Mouse (Mus musculus) lung, postnatal 14 days (tissue): ENCODE measurements around the gene Cox6b2.
A peak's percentile ranks its signal among the peaks of the same experiment; 100 is the strongest.
"Not testable (repeated sequence)": the region's sequence is repeated elsewhere in the genome, so short reads cannot be mapped to it uniquely, and the experiment has no call there.

ENCODE experiments used
- DNase-seq: peaks from one replicate; pipeline ENCODE4 v3.0.0; 2021

Gene Cox6b2

GRCm38 (mm10) chr7:4752821-4753570 is at the start of gene Cox6b2:
Gene Cox6b2, minus strand, starts transcription at chr7:4753094.
- DNase-seq, result peak; percentile 83

GRCm38 (mm10) chr7:4802247-4802646 is 49.4 kb upstream of the Cox6b2 start:
- DNase-seq, result no peak

- peak; percentile 26 for DNase-seq
Observed at GRCm38 (mm10) chr7:4795767-4796433, 43.0 kb upstream of the Cox6b2 start.

- no peak for DNase-seq
Observed at GRCm38 (mm10) chr7:4794631-4795168, 41.8 kb upstream of the Cox6b2 start.

- no peak for DNase-seq
Observed at GRCm38 (mm10) chr7:4793674-4794073, 40.8 kb upstream of the Cox6b2 start.

GRCm38 (mm10) chr7:4793248-4793647 is 40.4 kb upstream of the Cox6b2 start:
- not testable (repeated sequence) for DNase-seq

GRCm38 (mm10) chr7:4792278-4793212 is 39.7 kb upstream of the Cox6b2 start, which contains the start of gene Rpl28:
Gene Rpl28, plus strand, starts transcription at chr7:4792874.
- DNase-seq, result peak; percentile 95

GRCm38 (mm10) chr7:4789436-4789935 is 36.6 kb upstream of the Cox6b2 start, which contains the start of gene Tmem238:
Gene Tmem238, minus strand, starts transcription at chr7:4789656.
- DNase-seq, result peak; percentile 78

- DNase-seq, result peak; percentile 68
Observed at GRCm38 (mm10) chr7:4788499-4789435, 35.9 kb upstream of the Cox6b2 start.

GRCm38 (mm10) chr7:4783667-4784268 is 30.9 kb upstream of the Cox6b2 start:
- no peak for DNase-seq

GRCm38 (mm10) chr7:4782759-4783158 is 29.9 kb upstream of the Cox6b2 start, which contains the start of the genes Il11 and Tmem190:
Gene Il11, minus strand, starts transcription at chr7:4782859.
Gene Tmem190, plus strand, starts transcription at chr7:4782937.
- no peak for DNase-seq

GRCm38 (mm10) chr7:4782130-4782529 is 29.2 kb upstream of the Cox6b2 start:
- DNase-seq, result no peak

- DNase-seq, result no peak
Observed at GRCm38 (mm10) chr7:4779921-4780320, 27.0 kb upstream of the Cox6b2 start.

- no peak for DNase-seq
Observed at GRCm38 (mm10) chr7:4777851-4778637, 25.1 kb upstream of the Cox6b2 start.

- peak; percentile 70 for DNase-seq
Observed at GRCm38 (mm10) chr7:4776861-4777830, 24.3 kb upstream of the Cox6b2 start.

- no peak for DNase-seq
Observed at GRCm38 (mm10) chr7:4776131-4776530, 23.2 kb upstream of the Cox6b2 start.

- no peak for DNase-seq
Observed at GRCm38 (mm10) chr7:4771202-4771601, 18.3 kb upstream of the Cox6b2 start, which contains the start of gene Fam71e2. Gene Fam71e2, minus strand, starts transcription at chr7:4771302.

GRCm38 (mm10) chr7:4764946-4765710 is 12.2 kb upstream of the Cox6b2 start:
- DNase-seq, result no peak
